Mouse (Mus musculus) frontal cortex, postnatal 10 days (tissue): ENCODE data around the gene Itgb6.

Source experiments
- DNase-seq, 2 experiments: peaks; one replicate each; pipeline ENCODE4 v3.0.0; 2022; ENCODE audit warnings: low spot score in 2 of 2, mixed read lengths in 1 of 2

The Itgb6 gene

DNA sequence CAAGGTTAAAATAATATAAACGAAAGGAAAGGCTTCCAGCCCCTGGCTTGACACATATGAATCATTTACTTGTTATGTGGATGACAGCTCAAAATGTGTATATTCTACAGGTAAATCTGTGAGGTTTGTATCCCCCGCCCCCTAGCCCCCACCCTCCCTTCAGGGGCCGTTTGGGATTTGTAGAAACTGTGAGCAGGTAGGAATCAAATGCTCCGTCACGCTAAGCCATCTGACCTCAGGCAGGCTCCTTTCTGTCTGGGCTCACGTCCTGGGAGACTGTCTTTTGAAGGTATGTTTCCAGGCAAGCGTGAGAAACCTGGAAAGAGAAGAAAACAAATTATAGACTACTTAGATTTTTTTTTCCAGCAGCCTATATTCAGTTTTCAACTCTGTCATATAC, 48.0 kb downstream of the Itgb6 start:
- DNase-seq = no peak

DNA sequence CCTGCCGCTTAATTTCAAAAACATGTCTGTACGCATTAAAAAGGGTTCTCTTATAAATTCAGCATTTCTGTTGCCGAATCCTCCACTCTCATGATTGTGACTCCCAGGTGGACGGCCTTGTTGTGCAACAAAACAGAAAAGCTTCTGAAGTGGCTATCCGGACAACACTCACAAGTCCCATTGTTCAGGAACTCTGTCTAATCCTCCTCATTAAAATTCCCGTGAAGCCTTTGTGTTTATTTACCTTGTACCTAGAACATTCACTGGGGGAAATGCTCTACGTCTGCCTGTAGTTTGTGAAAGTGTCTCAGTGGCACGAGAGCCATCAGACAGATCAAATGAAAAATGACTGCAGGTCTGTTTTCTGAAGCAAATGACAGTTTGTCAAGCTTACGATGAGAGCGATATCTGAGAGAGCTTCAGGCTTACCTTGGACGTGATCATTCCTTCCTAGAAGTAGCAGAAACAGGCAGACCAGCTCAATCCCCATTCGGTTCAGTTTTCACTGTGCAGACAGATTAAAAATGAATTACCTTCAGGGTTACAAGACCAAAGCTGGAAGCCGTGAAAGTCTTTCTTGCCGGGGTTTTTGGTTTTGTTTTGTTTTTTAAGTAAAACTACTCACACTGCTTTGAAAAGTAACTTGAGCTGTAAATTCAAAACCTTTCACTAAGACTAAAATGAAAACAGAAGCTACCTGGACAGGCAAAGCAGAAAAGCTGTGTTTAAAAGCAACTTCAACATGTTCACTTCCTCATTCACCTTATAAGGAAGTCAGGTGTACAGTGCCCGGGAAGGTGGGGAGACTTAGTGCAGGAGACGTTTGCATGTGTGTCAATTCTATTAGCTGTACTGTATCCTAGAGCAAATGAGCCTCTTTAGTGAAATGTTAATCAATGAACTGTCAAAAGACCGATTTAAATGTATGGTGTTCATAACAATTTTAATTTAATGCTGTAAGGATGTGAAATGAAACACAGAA, 49.2 kb downstream of the Itgb6 start:
- no peak for DNase-seq

GRCm38 (mm10) chr2:60671215-60671614, 51.2 kb downstream of the Itgb6 start:
- no peak for DNase-seq

DNA sequence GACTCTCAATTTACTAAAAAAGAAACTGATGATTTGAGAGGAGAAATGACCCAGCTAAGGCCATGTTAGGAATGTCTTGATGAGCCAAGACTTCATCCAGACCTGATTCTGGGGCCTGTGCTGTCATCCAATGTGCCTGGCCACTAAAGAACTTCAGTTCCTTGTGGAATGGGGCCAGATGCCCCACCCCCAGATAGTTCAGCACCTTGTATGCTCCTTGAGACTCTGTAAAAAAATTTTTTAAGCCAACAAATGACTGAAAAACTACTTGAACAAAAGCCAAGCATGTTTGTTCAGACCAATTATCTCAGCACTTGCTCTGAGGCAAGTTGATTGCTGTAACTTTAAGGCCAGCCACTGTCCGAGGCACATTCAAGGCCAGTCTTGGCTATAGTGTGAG, 59.4 kb downstream of the Itgb6 start:
- DNase-seq = no peak

- no peak for DNase-seq
Measured at GRCm38 (mm10) chr2:60659993-60660392, 62.5 kb downstream of the Itgb6 start.

GRCm38 (mm10) chr2:60658992-60659391, 63.5 kb downstream of the Itgb6 start:
- DNase-seq = no peak

GRCm38 (mm10) chr2:60654828-60655227, 67.6 kb downstream of the Itgb6 start:
- DNase-seq = no peak

DNA sequence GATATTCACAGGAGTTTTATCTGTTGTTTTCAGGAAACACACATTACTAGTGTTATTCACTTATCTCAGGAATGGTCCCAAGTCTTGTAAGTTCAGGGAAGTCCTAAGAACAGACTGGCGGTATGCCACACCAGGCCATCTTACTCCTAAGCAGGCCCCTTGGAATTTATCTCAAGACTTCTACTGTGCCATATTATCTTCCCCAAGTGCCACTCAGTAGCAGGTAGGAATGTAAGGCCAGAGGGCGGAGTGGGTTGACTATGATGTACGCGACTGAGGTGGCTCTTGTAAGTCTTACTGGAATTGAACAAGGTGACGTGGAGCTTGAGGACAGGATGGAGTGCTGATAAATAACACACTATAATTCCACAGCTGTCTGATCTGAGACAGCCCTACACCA, 72.3 kb downstream of the Itgb6 start:
- DNase-seq = no peak

DNA sequence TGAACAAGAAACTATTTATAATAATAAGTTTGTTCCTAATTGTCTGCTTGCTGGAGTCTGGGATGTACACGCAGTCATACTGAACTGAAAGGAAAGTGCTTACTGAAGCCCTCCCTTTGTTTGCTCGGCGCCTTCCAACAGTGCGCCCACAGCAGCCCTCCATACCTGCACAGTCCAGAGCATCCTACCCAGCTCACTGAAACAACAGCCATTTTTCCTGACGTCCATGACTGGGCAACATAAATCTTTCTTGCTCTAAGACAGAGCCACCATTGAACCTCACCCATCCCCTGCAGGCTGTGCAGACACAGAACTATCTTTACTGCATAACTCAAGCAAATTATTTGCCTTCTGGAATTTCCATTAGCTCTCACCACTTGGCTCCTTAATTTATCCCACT, 74.8 kb downstream of the Itgb6 start:
- DNase-seq = no peak

- DNase-seq = no peak
Measured at GRCm38 (mm10) chr2:60646583-60646982, 75.9 kb downstream of the Itgb6 start.

DNA sequence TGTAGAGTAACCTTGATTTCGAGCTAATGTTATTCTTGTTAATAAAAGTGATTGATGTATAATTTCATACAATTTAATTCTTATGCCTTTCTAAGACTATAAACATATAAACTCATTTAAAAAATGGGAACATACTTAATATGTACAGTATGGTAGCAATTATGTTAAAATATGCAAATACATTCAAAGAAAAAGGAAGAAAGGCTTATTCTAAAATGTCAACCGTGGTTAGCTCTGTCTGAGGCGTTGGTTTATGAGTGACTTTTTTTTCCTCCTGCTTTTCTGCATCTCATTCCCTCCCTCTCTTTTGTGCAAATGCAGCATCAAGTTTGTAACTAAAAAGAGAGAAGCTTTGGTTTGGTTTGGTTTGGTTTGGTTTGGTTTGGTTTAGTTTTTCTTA, 79.0 kb downstream of the Itgb6 start:
- DNase-seq = no peak

GRCm38 (mm10) chr2:60642606-60643005, 79.8 kb downstream of the Itgb6 start:
- DNase-seq = no peak

DNA sequence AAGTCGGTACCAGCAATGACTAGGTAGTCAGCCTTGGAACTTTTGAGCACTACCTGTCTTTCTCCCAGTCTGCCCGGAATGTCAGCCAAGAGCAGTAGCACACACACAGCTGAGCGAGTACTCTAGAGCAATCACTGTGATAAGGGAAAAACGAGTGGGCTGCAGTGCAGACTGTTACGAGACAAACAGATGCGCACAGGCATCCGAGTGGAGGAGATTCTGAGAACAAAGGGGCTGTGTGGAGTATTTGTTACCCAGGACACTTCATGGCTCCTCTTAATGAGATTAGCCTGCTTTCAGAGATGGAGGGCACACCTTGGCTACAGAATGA, 82.1 kb downstream of the Itgb6 start:
- DNase-seq = no peak

DNA sequence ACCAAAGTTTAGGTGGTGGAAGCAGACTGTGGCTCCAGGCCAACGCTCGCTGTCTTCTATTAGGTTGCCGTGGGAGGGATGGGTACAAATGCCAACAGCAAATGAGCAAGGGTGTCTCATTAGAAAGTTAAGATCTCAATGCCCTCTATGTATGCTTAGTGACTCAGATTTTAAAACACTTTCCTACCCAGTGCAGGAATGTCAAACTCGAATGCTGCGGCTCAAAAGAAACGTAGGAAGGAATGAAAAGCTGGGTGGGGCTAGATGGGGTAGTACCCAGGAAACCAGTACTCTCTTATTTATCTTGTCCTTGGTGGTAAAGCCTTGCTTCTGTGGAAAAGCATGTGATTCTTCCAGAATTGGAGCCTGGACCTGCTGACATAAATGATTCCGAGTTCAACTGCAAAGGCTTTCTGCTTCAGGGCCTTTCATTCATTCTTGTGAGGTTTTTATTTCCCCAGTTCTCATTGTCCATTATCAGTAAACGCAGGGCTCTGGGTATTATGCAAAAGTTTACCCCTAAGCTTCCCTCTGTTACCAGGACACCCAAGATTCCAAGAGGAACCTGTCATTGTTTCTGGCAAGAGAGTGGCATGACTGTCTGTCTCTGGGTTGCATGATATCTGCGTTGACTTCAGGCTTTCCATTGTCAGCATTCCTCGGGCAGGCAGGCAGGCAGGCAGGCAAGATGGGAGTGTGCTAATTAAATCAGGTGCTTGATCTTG, 82.7 kb downstream of the Itgb6 start:
- no peak for DNase-seq

DNA sequence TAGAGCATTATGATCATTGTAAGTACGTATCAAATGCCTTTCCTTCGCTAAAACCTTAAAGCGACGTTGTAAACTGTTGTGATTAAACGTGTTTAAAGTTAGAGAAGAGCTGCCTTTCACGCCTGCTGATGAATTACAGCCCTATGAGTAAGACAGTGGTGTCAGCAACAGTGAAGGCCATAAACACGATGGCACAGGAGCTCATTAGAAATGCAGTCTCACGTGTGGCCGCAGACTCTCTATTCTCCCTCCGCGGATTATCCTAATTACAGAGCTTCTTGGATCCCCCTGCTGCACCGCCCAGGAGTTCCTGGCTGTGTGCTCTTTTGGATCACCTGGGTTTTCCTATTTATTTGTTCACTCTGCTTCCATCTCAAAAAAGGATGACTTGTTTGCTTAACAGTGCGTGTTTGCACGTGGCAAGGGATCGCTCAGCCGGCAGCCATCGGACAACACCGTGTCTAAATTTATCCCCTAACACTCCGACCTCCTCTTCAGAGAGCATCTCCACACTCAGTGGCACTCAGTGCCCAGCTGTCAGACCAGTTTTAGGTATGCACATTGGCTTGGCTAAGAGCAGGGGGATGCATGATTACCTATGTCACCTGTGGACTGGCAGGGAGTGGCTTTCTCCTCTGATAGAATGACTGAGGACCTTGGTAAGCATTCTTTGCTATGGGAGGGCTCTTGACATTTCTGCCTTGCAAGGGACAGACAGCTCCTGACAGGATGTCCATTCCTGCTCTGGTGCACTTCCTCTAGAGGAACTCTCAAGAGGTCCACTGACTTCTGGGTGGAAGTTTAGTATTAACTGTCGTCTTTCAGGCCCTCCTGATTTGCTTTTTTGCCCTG, 85.3 kb downstream of the Itgb6 start:
- DNase-seq = no peak

- DNase-seq = no peak
Measured at GRCm38 (mm10) chr2:60636481-60636880, 86.0 kb downstream of the Itgb6 start.

DNA sequence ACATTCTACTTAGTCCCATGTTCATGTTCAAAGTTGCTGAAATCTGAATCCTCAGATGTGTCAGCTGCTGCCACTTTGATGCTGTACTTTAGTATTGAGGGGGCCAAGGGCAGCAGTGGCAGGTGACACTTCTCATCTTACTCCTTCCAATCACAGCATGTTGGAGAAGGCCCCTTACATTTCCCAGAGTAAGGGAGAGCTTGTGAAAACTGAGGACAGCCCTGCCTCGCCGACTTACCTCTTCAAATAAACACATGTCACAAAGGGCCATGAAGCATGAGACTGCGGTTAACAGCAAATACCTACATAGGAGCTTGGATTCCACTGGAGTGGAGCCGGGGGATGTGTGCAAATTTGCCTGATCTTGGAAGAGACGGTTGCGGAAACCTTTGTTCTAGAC, 86.4 kb downstream of the Itgb6 start:
- DNase-seq = no peak

GRCm38 (mm10) chr2:60632791-60633190, 89.7 kb downstream of the Itgb6 start:
- DNase-seq = no peak

GRCm38 (mm10) chr2:60630304-60630703, 92.1 kb downstream of the Itgb6 start:
- DNase-seq = no peak

DNA sequence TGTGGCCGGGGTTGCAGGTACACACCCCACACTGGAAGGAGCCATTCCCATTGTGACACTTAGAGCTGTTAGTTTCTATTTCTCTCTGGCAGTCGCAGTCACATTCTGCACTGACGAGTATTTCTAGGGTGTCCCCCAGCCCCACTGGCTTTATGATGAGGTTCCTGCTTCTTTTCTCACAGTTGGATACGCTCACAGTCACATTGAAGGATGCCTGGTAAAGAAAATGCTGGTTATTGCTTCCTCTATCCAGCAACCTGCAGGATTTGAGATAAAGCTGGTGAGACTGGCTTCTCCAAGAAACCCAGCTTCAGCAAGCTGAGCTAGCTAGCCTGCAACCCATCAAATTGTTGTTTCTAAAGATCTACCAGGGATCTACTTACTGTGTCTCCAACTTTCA, 94.5 kb downstream of the Itgb6 start:
- DNase-seq = no peak

DNA sequence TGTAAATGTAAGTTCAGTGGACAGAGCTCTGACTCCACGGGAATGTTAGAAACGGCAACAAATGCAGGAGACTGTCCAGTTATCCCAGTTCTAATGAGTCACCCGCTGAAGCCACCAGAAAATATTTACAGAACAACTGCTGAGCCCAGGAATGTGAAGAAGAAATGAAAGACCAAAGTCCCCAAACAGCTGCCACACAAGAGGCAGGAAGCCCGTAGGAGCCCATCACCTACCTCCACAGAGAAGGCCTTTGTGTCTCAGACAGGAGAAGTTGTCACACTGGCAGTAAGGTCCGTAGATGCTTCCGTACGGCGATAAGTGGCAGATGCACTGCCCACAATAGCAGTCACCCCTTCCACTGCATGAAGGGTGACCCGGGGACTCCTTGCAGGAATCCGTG, 94.9 kb downstream of the Itgb6 start:
- no peak for DNase-seq

- DNase-seq = no peak
Measured at GRCm38 (mm10) chr2:60625766-60626165, 96.7 kb downstream of the Itgb6 start.
